In the genomic region with DNA sequence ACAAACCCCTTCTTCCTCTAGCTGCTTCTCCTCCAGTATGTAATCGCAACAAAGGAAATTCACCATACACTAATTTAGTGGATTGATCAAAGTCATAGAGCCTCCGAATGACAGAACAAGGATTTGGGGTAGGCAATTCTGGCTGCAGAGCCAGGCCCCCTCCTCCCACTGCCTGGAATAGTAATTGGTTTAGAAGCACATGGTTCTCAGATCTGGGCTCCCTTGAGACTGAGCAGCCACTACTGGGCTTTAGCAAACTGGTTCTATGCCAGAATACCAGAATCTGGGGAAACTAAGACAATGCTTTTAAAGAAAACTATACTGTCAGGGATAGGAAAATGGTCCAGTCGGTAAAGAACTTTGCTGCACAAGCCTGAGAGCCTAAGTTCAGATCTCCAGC, we compare ENCODE assay signal across 18 mouse cellular contexts.
"Had no signal": no experiment of that assay in that cellular context is flagged by ENCODE, and none has a peak within 500 bp of the region (broad histone marks: within the 10 kb centered on the region; RNA-seq: fewer than 3 reads in every experiment).

No protein-coding gene starts in this region.

- H3K9me3 ChIP-seq: kidney, embryonic 15.5 days; limb, embryonic 15.5 days; midbrain, embryonic 13.5 days; neural tube, embryonic 13.5 days; stomach, embryonic 15.5 days had no signal

- H3K27ac ChIP-seq: kidney, embryonic 15.5 days; limb, embryonic 12.5 days; limb, embryonic 15.5 days; liver, embryonic 14.5 days; macrophage; midbrain, embryonic 13.5 days; neural tube, embryonic 13.5 days; stomach, embryonic 15.5 days had no signal

- H3K9ac ChIP-seq: kidney, embryonic 15.5 days; limb, embryonic 12.5 days; limb, embryonic 15.5 days; liver, embryonic 14.5 days; liver, postnatal 0 days; lung, embryonic 14.5 days; midbrain, embryonic 13.5 days; neural tube, embryonic 13.5 days; stomach, embryonic 15.5 days had no signal

- H3K4me1 ChIP-seq: midbrain, embryonic 13.5 days had no signal

- H3K4me3 ChIP-seq: kidney, embryonic 15.5 days; limb, embryonic 12.5 days; limb, embryonic 15.5 days; midbrain, embryonic 13.5 days; myocyte; neural tube, embryonic 13.5 days; stomach, embryonic 15.5 days had no signal

- H3K27me3 ChIP-seq: kidney, embryonic 15.5 days; limb, embryonic 12.5 days; limb, embryonic 15.5 days; midbrain, embryonic 13.5 days; neural tube, embryonic 13.5 days; stomach, embryonic 15.5 days had no signal

- DNase-seq: left cerebral cortex, postnatal 4 days; liver, postnatal 0 days; lung, embryonic 14.5 days; retina, postnatal 1 day; right cerebral cortex, postnatal 25 days; spleen, adult 18-20 months; thymus, postnatal 25 days had no signal

- H3K36me3 ChIP-seq: kidney, embryonic 15.5 days; limb, embryonic 12.5 days; limb, embryonic 15.5 days; midbrain, embryonic 13.5 days; neural tube, embryonic 13.5 days; stomach, embryonic 15.5 days had no signal

- ATAC-seq: liver, postnatal 0 days; lung, postnatal 0 days; midbrain, embryonic 13.5 days had no signal

- H3K4me2 ChIP-seq: kidney, embryonic 15.5 days; limb, embryonic 12.5 days; limb, embryonic 15.5 days; liver, embryonic 11.5 days; lung, embryonic 14.5 days; midbrain, embryonic 13.5 days; neural tube, embryonic 13.5 days; stomach, embryonic 15.5 days had no signal
